Mouse (Mus musculus) heart, adult 2 months (tissue): Measurements from ENCODE around the gene Zc3h14. TPM values are rescaled to one million over a fixed set of nuclear protein-coding genes. Genes with fewer than 3 reads are reported as not detected.

Source experiments
- DNase-seq, 2 experiments: peaks; one replicate each; pipeline ENCODE4 v3.0.0; 2021
- H3K27ac ChIP-seq: fragments of 200-600 bp; 2 replicates; pipeline ENCODE4 v1.8.1; 2022
- H3K27me3 ChIP-seq: fragments of 200-500 bp; 2 replicates; pipeline ENCODE4 v1.6.1; 2012; ENCODE audit warnings: mild to moderate bottlenecking, low read length, inconsistent platforms, mixed read lengths; ENCODE audit not compliant: control insufficient read depth, insufficient read depth
- H3K36me3 ChIP-seq: fragments of 200-500 bp; 2 replicates; pipeline ENCODE4 v1.6.1; 2012; ENCODE audit warnings: low read length, inconsistent platforms; ENCODE audit not compliant: control insufficient read depth, insufficient read depth
- H3K4me1 ChIP-seq: fragments of 200-500 bp; 2 replicates; pipeline ENCODE4 v1.6.1; 2011; ENCODE audit warnings: low read length; ENCODE audit not compliant: control insufficient read depth, insufficient read depth
- H3K4me3 ChIP-seq: fragments of 200-600 bp; 2 replicates; pipeline ENCODE4 v1.8.1; 2022
- H3K79me2 ChIP-seq: fragments of 200-500 bp; replicated peaks from 2 replicates; pipeline ENCODE4 v1.6.1; 2012; ENCODE audit warnings: mild to moderate bottlenecking, inconsistent platforms, low read length, moderate library complexity, mixed read lengths; ENCODE audit not compliant: control insufficient read depth, insufficient read depth
- H3K9ac ChIP-seq: fragments of 200-500 bp; 2 replicates; pipeline ENCODE4 v1.6.1; 2012; ENCODE audit warnings: low read depth, mild to moderate bottlenecking, control low read depth, inconsistent platforms, low read length, mixed read lengths
- CTCF ChIP-seq: fragments of 200-600 bp; IDR thresholded peaks from 2 replicates; pipeline ENCODE4 v1.8.1; 2022; ENCODE audit warnings: antibody characterized with exemption, mild to moderate bottlenecking, moderate library complexity
- EP300 ChIP-seq: fragments of 200-500 bp; IDR thresholded peaks from 2 replicates; pipeline ENCODE4 v1.6.1; 2011; ENCODE audit warnings: low read depth, low read length, control low read depth; ENCODE audit not compliant: insufficient read depth
- POLR2A ChIP-seq: fragments of 200-500 bp; IDR thresholded peaks from 2 replicates; pipeline ENCODE4 v1.6.1; 2011; ENCODE audit warnings: mild to moderate bottlenecking, low read depth, low read length, control low read depth; ENCODE audit not compliant: insufficient read depth
- WGBS: fragments of 180-500 bp; shearing (Covaris S2); methylation state at CpG from one replicate; pipeline ENCODE4 v1.1.7; 2018; 5-methylcytosine and 5-hydroxymethylcytosine counted together
- intact Hi-C: fragments of 180-260 bp; cut with DNase I; formaldehyde crosslinking; loops from one replicate; pipeline ENCODE4 v1.15.1; 2025
- polyA plus RNA-seq: library from polyadenylated mRNA; depleted of rRNA; stranded (reverse); fragments of >200 nt; gene quantifications from 2 replicates; pipeline ENCODE4 v1.2.3, GENCODE M21; 2012
- total RNA-seq, 2 experiments: library from RNA; stranded (reverse); gene quantifications; 2 replicates each; pipeline ENCODE4 v1.2.3; 2021

Zc3h14 gene
- total and polyA plus RNA-seq, 3 experiments, result 57.0 to 60.1 (median 59.6) TPM

GRCm38 (mm10) chr12:98734246-98734879, 12.4 kb upstream of the Zc3h14 start:
- H3K79me2 ChIP-seq, result peaks cover 3% of the 10 kb centered on the region; the same call in 1 of the 2 replicates
- peak; percentile 87 to 94 for DNase-seq
- TF ChIP-seq POLR2A (peak; percentile 47; the same call in 1 of the 2 replicates), CTCF (peak; percentile 27), EP300 (peak; percentile 43; the same call in 1 of the 2 replicates)
- intact Hi-C loops, result no loop called here
- under 1% methylated on average over 30 of the region's 30 CpGs for WGBS
- H3K4me3 ChIP-seq, result peak overlapping the region; percentile 68
- peaks cover 4% of the 10 kb centered on the region for H3K4me1 ChIP-seq
- H3K36me3 ChIP-seq, result no peaks in the 10 kb centered on the region; the same call in 1 of the 2 replicates
- no peaks in the 10 kb centered on the region for H3K27me3 ChIP-seq
- H3K9ac ChIP-seq, result peak overlapping the region; percentile 87
- peak overlapping the region; percentile 74 for H3K27ac ChIP-seq

- no peak for DNase-seq
- H3K9ac ChIP-seq, result peak overlapping the region; percentile 40
- no peak for TF ChIP-seq POLR2A
- no peak for TF ChIP-seq EP300
- TF ChIP-seq CTCF, result no peak
- intact Hi-C loops, result loop anchor here (5.0 kb wide), 1 partner anchor 187 kb away; the partner anchor contains the start of gene Ttc8
- peak overlapping the region; percentile 68 for H3K4me3 ChIP-seq
- H3K27ac ChIP-seq, result peak overlapping the region; percentile 74
- H3K36me3 ChIP-seq, result no peaks in the 10 kb centered on the region; the same call in 1 of the 2 replicates
- 11% methylated on average over 22 of the region's 22 CpGs for WGBS
- no peaks in the 10 kb centered on the region for H3K27me3 ChIP-seq
- peaks cover 3% of the 10 kb centered on the region; the same call in 1 of the 2 replicates for H3K79me2 ChIP-seq
- peaks cover 4% of the 10 kb centered on the region for H3K4me1 ChIP-seq
Measured at GRCm38 (mm10) chr12:98734880-98735801, 11.6 kb upstream of the Zc3h14 start.

GRCm38 (mm10) chr12:98736951-98737800, 9.6 kb upstream of the Zc3h14 start, which contains the start of gene Ptpn21:
TSS of gene Ptpn21 (minus strand) at chr12:98737405.
- WGBS, result under 1% methylated on average over 75 of the region's 75 CpGs
- H3K4me1 ChIP-seq, result peaks cover 4% of the 10 kb centered on the region
- H3K9ac ChIP-seq, result peak within 1 kb of the TSS; percentile 97
- no peaks in the 10 kb centered on the region for H3K27me3 ChIP-seq
- H3K27ac ChIP-seq, result peak within 1 kb of the TSS; percentile 95
- peak within 1 kb of the TSS; percentile 73 for H3K4me3 ChIP-seq
- DNase-seq, result peak; percentile 86 to 87
- intact Hi-C loops, result loop anchor here (5.0 kb wide), 1 partner anchor 185 kb away; the partner anchor contains the start of gene Ttc8
- no peaks in the 10 kb centered on the region; the same call in 1 of the 2 replicates for H3K36me3 ChIP-seq
- H3K79me2 ChIP-seq, result peaks cover 1% of the 10 kb centered on the region; the same call in 1 of the 2 replicates
- TF ChIP-seq EP300 (no peak), CTCF (no peak), POLR2A (no peak)

GRCm38 (mm10) chr12:98737801-98738350, 8.9 kb upstream of the Zc3h14 start:
- DNase-seq, result peak; percentile 21 to 39
- H3K79me2 ChIP-seq, result no peaks in the 10 kb centered on the region
- H3K4me1 ChIP-seq, result peaks cover 4% of the 10 kb centered on the region
- WGBS, result 12% methylated on average over 7 of the region's 7 CpGs
- H3K4me3 ChIP-seq, result peak overlapping the region; percentile 73
- H3K36me3 ChIP-seq, result no peaks in the 10 kb centered on the region; the same call in 1 of the 2 replicates
- H3K9ac ChIP-seq, result peak overlapping the region; percentile 97
- intact Hi-C loops, result loop anchor here (5.0 kb wide), 1 partner anchor 184 kb away; the partner anchor contains the start of gene Ttc8
- H3K27me3 ChIP-seq, result no peaks in the 10 kb centered on the region
- H3K27ac ChIP-seq, result peak overlapping the region; percentile 95
- no peak for TF ChIP-seq EP300
- no peak for TF ChIP-seq POLR2A
- TF ChIP-seq CTCF, result no peak

GRCm38 (mm10) chr12:98741011-98741501, 5.7 kb upstream of the Zc3h14 start:
- DNase-seq, result peak in 1 of 2 experiments; percentile 9
- no peaks in the 10 kb centered on the region for H3K27me3 ChIP-seq
- no peaks in the 10 kb centered on the region; the same call in 1 of the 2 replicates for H3K36me3 ChIP-seq
- intact Hi-C loops, result no loop called here
- H3K9ac ChIP-seq, result no peak overlapping the region
- H3K27ac ChIP-seq, result no peak overlapping the region
- H3K4me3 ChIP-seq, result no peak overlapping the region
- TF ChIP-seq POLR2A (no peak), EP300 (no peak), CTCF (no peak)
- H3K79me2 ChIP-seq, result no peaks in the 10 kb centered on the region
- WGBS, result 29% methylated on average over 3 of the region's 3 CpGs
- H3K4me1 ChIP-seq, result no peaks in the 10 kb centered on the region
